Mouse (Mus musculus) urinary bladder, postnatal 36 days (tissue): ENCODE results near the gene Prkca.
"Not testable (repeated sequence)": the region's sequence is repeated elsewhere in the genome, so short reads cannot be mapped to it uniquely, and the experiment has no call there.

ENCODE experiments used
- DNase-seq, 2 experiments: peaks; one replicate each; pipeline ENCODE4 v3.0.0; 2022; ENCODE audit warnings: low spot score in 2 of 2, mixed read lengths in 1 of 2

Prkca gene

DNA sequence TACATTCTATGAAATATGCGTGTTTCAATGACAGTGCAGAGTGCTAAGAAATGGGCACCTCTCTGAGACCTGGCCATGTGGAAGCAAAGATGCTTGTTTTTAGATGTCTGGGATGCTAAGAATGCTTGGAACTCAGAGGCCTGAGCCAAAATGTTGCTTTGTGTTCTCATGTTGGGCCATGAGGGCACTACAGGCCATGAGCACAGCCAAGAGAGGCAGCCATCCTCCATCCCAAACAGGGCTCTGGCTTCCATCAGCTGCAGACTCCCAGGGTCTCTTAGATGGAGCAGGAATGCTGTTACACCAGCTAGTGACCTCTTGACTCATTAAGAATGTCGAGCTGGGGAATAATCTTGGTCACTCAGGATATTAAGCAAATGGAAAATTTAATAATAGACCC, 224.9 kb downstream of the Prkca start:
- DNase-seq = no peak

DNA sequence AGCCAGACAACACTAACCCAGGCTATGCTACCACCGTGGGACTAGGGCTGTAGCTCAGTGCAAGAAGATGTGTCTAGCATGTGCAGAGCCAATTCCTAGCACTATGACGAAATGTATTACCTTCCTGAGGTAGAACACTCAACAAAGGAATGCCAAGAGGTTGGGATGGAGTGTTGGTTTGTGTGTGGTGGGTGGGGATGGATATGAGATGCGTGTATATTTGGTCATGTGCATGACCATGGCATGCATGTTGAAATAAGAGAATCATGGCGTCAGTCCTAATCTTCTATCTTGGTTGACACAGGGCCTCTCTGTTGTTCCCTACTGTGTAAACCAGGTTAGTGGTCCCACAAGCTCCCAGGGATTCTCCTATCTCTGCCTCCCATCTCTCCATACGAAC, 225.5 kb downstream of the Prkca start:
- DNase-seq = no peak

DNA sequence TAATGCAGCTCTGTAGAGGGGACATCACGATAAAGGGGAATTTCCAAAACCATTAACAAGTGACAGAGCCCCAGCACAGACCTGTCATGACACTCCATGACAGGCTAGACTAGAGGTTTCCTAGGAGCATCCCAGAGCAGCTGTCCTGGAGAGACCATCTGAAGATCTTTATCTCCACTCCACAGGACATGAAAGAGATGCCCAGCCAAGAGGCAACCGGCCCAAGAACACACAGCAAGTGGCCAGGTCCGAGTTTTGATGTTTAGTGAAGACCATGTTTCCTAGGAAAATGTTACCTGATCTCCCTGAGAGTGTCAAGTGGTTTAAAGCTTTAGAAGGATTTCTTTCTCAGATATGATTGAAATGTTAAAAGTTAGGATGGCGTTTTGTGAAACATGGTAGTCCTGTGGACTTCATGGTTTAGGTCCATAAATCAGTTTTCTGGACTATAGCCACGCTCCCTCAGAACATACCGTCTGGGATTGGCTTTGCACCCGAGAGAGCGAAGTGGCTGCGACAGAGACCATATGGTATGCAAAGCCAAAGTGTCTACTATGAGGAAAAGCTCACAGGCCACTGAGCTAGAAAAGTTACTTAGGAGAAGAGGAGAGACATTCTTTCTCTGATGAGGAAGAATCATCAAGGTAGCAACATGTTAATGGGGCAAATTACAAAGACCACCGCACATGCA, 226.2 kb downstream of the Prkca start:
- DNase-seq = no peak

DNA sequence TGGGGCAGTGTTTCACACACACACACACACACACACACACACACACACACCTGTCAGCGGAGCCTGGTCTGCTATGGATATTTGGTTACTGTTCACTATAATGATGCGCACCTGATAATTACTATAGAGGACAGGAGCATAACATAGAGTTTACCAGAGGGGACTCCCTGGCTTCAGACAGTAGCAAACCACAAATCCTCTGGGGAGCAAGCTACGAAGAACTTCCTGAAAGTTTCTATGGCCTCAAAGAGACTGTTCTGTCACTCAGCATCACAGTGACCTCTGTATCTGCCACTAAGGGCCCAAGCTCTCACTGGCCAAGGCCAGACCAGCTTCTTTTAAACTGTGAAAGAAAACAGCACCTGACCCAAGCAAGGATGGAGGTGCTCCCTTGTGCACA, 229.6 kb downstream of the Prkca start:
- DNase-seq = no peak

DNA sequence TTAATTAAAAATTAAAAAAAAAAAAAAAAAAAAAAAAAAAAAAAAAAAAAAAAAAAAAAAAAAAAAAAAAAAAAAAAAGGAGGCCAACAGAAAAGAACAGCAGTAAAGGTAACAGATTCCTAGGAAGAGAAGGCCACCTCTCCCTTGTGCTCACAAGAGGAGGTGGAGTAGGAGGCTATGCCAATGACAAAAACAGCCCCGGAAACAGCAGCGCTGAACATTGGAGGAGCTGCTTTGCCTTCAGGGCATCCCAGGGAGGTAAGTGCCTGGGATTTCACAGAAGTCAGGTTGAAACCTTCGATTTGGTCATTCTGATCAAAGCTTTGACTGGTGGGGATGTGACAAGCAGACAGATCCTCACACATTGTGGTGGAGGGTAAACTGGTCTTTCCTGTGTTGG, 231.3 kb downstream of the Prkca start:
- no peak for DNase-seq

DNA sequence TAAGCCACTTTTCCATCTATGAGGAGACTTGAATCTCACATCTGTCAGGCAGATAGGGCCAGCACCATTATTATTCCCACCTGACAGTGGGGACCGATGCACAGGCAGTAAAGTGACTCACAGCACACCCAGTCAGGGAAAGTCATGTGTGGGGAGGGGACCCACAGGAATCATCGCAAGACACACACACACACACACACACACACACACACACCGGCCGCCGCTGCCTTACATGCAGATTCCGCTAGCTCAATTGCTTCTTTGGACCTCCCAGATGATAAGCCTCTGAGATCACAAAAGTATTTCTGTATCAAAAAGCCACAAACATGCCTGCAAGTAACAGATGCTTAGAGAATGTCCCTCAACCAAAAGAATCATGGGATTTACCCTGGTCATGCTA, 239.6 kb downstream of the Prkca start:
- no peak for DNase-seq

DNA sequence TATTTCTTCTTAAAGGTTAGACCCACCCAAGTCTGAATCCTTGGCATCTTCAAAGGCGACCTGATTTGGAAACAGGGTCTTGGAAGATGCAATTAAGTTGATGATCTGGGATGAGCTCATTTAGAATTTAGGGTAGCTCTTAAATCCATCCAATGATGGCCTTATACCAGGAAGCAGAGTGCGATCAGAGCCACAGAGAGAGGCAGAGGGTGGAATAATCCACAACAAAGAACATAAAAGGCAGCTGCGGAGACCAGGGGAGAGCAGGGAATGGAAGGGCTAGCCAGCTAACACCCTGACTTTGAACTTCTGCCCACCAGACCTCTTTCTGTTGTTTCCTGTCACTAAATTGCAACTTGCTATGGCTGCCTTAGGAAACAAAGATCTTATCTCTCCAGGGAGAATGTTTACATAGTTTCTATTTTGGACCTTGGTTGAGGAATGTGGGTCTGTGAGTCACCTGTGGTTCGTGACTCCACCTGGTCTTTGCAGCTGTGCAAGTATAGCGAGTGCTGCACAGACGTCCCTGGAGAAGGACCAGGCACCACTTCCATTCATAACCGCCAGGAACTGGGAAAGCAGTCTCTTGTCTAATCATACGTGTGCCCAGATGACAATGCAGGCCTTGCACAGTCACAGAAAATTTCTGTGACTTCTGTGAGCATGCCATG, 242.3 kb downstream of the Prkca start:
- DNase-seq = peak in 1 of 2 experiments; percentile 27

DNA sequence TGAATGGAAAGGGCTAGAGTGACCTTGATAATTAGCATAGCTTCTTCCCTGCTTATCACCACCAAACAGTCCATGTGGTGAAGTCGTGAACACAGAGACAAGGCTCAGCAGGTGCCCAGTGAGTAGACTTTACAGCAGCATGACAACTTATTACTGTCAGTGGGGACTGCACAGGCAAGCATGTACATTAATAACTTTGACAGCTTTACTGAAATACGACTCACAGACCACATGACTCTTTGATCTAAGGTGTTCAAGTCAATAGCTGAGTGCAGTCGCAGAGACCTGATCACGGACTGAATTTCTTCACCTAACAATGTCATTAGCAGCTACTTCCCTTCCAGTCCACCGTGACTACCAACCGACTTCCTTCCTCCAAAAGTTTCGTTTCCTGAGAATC, 245.4 kb downstream of the Prkca start:
- DNase-seq = no peak

DNA sequence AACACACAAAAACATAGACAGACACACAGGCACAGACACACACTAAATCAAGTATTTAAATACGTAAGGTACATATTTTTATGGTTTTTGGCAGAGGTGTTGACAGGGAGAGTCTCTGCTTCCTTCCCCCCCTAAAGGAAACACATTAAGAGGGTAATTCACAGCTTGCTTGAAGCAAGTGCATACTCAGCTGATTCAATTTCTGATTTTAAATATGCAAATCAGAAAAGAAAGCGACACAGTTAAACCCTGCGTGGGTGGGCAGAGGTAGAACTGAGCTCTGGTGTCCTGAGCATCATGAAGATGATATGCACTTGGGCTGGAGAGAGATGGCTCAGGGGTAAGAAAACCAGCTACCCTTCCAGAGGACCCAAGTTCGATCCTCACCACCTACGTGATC, 248.9 kb downstream of the Prkca start:
- DNase-seq = no peak

DNA sequence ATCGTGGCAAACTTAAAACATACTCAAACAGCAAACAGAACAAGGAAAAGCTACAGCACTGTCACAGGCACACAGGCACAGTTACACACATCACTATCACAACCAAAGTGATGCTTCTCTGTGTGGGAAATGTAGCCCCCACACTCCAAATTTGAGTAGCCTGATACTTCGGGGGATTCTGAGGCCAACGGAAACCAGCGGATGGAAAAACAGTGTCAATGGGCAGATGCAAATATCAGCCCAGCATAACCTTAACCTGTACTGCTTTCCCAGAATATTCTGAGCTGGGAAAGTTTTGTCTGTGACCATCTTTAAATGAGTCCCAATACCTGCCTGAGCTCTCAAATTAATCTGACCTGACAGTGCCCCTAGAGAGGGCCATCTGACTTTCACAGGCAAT, 250.5 kb downstream of the Prkca start:
- no peak for DNase-seq

DNA sequence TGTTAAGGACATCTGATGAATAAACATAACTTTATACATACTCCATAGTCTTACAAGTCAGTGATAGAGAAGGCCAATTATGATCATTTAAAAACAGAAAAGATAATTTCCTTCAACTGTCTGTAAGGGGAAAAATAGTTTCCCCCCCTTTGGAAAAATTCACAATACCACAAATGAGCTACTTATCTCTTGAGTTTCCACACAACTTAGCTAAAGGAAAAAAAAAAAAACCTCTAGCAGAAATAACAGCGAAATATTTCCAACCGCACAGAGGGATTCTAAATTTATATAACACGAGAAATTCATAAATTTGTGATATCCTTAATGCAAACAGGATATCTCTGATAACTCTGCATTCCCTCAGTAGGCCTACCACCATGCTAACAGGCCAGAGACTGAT, 252.5 kb downstream of the Prkca start:
- DNase-seq = no peak

DNA sequence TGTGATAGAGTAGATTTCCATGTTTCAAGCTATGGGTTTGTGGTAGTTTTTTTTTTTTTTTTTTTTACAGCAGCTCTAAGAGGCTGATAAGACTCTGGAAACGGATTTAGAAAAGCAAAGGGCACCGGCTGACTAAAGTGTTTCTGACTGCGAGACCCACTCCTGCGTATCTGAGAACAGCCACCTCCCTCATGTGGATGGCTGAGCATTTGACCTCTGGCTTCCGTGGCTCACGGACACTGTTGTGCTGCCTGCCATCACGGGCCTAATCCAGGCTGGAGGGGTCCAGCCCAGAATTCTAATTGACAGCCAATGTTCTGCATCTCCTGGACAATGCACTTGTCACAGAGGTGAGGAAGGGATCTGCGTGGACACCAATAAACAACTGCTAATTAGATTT, 253.0 kb downstream of the Prkca start:
- no peak for DNase-seq

DNA sequence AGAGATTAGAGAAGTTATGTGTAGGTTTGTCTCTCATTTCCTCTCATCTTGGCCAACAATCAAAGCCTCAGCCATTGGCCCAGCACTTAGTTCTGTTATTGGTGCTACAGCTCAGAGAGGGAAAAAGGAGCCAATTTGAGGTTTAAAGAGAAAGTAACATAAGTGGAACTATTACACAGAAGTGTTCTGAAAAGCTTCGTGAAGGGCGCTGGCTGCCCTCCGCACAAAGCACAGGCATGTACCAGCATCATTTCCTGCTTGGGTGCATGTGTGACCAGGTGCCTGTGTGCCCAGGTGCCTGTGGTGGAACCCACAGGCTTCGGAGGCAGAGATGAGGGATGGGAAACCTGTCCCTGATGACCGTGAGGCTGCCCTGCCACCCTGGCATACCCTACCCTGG, 255.7 kb downstream of the Prkca start:
- DNase-seq = no peak

DNA sequence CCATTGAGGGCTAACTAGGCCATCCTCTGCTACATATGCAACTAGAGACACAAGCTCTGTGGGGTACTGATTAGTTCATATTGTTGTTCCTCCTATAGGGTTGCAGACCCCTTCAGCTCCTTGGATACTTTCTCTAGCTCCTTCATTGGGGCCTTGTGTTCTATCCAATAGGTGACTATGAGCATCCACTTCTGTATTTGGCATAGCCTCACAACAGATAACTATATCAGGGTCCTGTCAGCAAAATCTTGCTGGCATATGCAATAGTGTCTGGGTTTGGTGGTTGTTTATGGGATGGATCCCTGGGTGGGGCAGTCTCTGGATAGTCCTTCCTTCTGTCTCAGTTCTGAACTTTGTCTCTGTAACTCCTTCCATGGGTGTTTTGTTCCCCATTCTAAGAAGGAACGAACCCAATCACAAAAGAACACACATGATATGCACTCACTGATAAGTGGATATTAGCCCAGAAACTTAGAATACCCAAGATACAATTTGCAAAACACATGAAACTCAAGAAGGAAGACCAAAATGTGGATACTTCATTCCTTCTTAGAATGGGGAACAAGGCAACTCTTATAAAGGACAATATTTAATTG, 256.5 kb downstream of the Prkca start:
- not testable (repeated sequence) for DNase-seq

DNA sequence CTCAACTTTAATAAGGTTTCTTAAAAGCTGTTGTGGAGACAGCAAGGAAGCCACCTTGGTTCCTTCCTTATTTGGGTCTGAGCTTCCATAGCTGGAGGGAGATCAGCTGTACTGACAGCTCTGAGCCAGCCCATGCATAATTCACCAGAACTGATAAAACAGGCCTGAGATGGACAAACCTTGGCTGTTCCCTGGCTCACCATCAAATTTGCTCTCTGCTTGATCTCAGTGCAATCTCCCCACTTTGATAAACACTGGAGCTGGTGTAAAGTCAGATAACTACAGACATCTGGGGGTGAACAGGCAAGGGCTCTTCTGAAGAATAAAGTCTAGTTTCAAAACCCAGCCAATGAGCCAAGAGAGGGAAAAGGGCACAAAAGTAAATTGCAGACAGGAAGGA, 261.1 kb downstream of the Prkca start:
- DNase-seq = peak in 1 of 2 experiments; percentile 26

DNA sequence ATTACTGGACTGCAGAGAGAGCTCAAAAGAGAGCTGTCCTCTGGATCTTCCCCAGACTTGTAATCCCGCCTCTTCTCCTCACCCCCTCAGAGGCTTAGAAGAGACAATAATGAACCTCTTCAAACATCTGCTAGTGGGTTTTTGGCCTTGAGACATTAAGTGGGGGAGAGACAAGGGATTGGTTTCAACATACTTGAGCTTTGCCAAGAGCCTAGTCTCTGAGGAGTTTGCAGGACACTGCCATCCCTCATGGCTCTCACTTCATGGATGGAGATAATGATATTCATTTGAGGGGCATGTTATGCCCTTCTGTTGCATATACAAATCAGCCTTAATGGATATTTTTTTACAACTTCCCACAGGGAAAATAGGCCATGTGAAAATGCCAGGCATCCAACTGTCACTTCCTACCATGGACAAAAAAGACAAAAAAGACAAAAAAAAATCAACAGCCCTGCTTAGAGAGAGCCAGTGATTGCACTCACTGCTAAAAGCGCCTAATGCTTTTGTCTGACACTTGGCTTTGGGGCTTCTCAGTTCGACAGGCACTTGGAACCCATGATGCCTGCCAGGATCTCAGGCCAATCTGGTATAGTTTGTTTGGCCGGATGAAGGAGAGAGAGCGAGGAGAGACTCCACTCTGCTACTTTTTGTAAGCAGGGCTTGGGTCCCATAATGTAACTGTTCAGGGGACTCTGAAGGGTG, 263.6 kb downstream of the Prkca start:
- no peak for DNase-seq

DNA sequence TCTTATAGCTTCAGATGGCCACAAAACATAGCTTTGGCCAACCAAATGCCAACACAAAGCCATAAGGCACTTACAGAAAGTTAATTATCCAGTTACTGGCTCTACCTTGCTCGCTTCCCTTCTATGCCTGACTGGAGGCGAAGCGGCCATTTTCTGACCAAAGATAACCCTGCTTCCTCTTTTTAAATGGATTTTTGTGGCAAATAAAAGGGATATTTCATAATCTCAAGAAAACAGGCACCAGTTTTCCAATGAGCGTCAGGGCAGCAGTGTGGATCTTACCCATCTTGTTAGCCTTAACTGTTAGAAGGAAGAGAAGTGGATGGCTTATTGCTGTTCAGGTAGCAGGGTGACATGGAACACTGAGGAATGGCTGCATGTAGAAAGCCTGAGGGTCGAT, 264.3 kb downstream of the Prkca start:
- DNase-seq = no peak

DNA sequence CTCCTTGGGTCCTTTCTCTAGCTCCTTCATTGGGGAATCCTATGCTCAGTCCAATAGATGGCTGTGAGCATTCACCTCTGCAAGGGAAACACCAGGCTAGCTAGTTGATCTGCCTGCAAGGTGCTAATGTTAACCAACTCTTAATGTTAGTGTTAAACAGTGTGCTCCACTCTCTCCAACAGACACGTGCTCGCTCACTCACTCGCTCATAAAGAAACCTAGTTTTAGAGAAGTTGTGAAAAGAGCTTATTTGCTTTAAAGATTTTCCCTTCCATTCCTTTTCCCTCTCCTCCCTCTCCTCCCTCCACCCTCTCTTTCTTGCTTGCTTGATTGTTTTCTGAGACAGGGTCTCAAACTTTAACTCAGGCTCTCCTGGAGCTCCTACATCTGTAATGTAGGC, 266.2 kb downstream of the Prkca start:
- no peak for DNase-seq

DNA sequence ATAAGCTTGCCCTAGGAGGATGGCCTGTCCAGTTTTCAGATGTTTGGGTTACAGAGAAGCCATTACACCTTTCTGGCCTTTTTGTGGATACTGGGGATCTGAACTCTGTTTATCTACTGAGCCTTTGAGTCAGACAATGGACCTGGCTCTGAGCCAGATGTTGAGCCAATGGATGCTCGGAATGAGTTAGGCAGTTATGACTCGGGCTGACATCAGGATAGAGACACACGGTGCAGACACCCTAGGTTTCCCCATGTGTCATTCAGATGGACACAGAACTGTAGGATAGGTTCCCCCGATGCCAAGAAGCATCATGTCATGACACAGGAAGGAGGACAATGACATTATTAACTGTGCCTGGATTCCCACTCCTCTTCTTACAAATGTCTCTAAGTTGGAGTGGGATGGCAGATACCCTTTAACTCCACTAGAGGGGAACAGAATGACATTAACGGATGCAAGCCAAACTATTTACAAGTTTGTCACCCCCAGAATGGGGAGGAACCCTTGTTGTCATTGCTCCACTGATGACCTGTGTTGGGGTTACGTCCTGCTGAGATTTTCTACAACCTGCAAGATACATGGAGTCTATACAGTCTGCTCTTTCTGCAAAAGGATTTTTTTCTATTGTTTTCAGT, 271.0 kb downstream of the Prkca start:
- no peak for DNase-seq

DNA sequence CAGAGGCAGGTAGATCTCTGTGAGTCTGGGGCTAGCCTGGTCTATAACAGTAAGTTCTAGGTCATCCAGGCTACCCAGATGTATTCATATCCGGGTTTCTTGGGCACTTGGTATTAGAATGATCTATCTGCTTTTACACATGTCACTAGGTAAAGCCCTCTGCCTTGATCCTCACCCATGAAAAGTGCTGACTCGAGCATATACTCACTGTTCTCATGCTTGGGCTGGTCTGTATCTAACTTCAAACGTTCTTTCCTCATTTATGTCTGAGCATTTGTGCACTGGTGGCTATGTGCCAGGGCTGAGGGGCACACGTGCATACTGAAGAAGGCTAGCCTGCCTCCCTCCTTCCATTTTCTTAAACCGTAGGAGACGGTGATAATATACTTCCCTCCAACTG, 272.5 kb downstream of the Prkca start:
- no peak for DNase-seq

DNA sequence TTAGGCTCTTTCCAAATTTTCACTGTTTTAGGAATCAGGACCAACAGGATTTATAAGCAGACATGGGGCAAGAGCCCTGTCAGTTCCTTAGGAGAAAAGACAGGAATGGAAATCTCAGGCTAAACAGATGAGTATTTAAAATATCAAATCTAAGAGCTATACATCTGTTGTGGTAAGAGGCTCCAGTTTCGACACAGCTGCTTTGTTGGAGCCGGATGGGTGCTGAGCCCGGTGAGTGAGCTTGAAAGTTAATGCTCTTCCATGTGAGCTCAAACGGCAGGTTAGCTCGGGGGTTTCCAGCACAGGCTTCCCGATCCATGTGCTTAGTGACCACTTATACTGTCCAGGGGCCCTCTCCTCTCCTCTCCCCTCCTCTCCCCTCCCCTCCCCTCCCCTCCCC, 273.7 kb downstream of the Prkca start:
- no peak for DNase-seq

DNA sequence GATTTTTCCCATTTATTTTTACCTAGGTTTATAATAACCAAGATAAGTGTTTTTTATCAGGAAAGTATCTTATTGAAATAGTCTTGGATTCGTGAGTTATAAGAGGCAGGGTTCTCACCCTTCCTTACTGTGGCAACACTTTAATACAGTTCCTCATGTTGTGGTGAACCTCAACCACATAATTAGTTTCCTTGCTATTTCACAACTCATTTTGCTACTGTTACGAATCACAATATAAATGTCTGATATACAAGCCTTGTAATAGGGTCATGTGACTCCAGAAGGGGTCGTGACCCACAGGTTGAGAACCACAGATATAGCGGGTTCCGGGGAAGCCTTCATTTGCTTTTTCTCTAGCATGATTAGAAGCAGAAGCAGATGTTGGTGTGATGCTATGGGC, 275.3 kb downstream of the Prkca start:
- no peak for DNase-seq
